Mouse (Mus musculus) lung, postnatal 0 days (tissue): ENCODE measurements around the gene Thtpa.

ENCODE experiments used
- CTCF ChIP-seq: IDR thresholded peaks from 2 replicates; pipeline ENCODE4 v1.5.1; 2016; ENCODE audit warnings: antibody characterized with exemption, mild to moderate bottlenecking
- EP300 ChIP-seq: IDR thresholded peaks from 2 replicates; pipeline ENCODE4 v1.6.1; 2016; ENCODE audit warnings: antibody characterized with exemption, mild to moderate bottlenecking, control low read depth

- TF ChIP-seq CTCF (no peak), EP300 (no peak)
Measured at GRCm38 (mm10) chr14:55097646-55098045, 3.1 kb downstream of the Thtpa start.
